Mouse (Mus musculus) lung, postnatal 14 days (tissue): Measurements from ENCODE around the gene Olfr873.
"Not testable (repeated sequence)": the region's sequence is repeated elsewhere in the genome, so short reads cannot be mapped to it uniquely, and the experiment has no call there.

Experiments
- DNase-seq: peaks from one replicate; pipeline ENCODE4 v3.0.0; 2021

Gene Olfr873

DNA sequence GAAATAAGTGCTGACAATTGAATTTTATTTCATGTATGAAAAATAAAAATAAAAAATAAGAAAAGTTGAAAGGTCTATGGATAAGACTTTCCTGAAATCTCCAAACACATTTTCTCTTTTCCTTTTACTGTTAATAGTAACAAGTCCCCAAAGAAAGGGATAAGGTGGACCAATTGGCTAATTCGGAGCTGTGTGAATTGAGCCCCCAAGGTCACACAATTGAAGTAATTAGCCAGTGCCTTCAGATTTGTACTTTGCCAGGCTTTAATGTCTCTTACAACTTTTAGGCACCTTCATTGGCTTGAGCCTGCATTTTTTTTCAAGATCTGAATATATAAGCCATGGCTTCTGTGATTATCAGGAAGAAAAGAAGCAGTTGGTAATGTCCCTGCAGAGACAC, at the start of gene Olfr873:
Olfr873 (plus strand) TSS at position 301 of the 400 bp plus-strand sequence.
- no peak for DNase-seq

- DNase-seq = no peak
These were observed 16.3 kb upstream of the Olfr873 start, which contains the start of gene Olfr39 for GRCm38 (mm10) chr9:20282051-20282450. Gene Olfr39 (plus strand): TSS chr9:20282351.

DNA sequence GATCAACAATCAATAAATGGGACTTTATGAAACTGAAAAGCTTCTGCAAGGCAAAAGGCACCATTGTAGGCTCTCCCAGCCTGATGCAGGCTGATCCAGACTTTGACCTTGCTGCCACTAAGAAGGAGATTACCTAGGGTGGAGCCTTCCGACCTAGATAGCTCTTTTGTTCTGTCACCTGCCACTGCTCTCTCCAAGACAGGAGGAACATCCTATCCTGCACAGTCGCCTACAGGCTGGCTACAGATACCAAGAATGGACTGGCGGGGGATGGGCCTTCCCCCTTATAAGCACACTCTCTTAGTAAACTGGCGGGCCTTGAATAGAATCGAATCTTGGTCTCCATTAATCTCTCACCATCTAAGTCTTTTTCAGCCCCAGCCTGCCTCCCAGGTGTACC, 2.8 kb upstream of the Olfr873 start:
- DNase-seq = not testable (repeated sequence)

GRCm38 (mm10) chr9:20335994-20336393, 37.7 kb downstream of the Olfr873 start, which contains the start of gene Olfr18:
Gene Olfr18 (minus strand): TSS chr9:20336094.
- DNase-seq = no peak

- no peak for DNase-seq
These were observed 50.2 kb downstream of the Olfr873 start for GRCm38 (mm10) chr9:20348501-20348900.
